Mouse (Mus musculus): Measurements from ENCODE around the gene Bsn.
"Not testable (repeated sequence)": the region's sequence is repeated elsewhere in the genome, so short reads cannot be mapped to it uniquely, and the experiment has no call there.

The Bsn gene

GRCm38 (mm10) chr9:108150486-108150885 is 39.7 kb downstream of the Bsn start:
- in situ Hi-C loops (cut with MboI, MseI), result no loop called here

GRCm38 (mm10) chr9:108149817-108150216 is 40.4 kb downstream of the Bsn start:
- in situ Hi-C loops (cut with MboI, MseI), result no loop called here

GRCm38 (mm10) chr9:108147606-108148005 is 42.6 kb downstream of the Bsn start:
- in situ Hi-C loops (cut with MboI, MseI), result no loop called here

- in situ Hi-C loops (cut with MboI, MseI), result no loop called here
These were observed 43.7 kb downstream of the Bsn start for GRCm38 (mm10) chr9:108146451-108146850.

GRCm38 (mm10) chr9:108145740-108146139 is 44.4 kb downstream of the Bsn start:
- in situ Hi-C loops (cut with MboI, MseI), result no loop called here

- in situ Hi-C loops (cut with MboI, MseI), result no loop called here
These were observed 45.6 kb downstream of the Bsn start for GRCm38 (mm10) chr9:108144371-108145270.

- in situ Hi-C loops (cut with MboI, MseI), result no loop called here
These were observed 46.7 kb downstream of the Bsn start for GRCm38 (mm10) chr9:108143470-108143869.

- in situ Hi-C loops (cut with MboI, MseI), result no loop called here
These were observed 48.8 kb downstream of the Bsn start for GRCm38 (mm10) chr9:108141387-108141786.

- in situ Hi-C loops (cut with MboI, MseI), result no loop called here
These were observed 50.1 kb downstream of the Bsn start for GRCm38 (mm10) chr9:108139963-108140695.

- in situ Hi-C loops (cut with MboI, MseI), result no loop called here
These were observed 50.8 kb downstream of the Bsn start for GRCm38 (mm10) chr9:108139169-108139962.

GRCm38 (mm10) chr9:108138118-108138517 is 52.1 kb downstream of the Bsn start:
- in situ Hi-C loops (cut with MboI, MseI), result no loop called here

- in situ Hi-C loops (cut with MboI, MseI), result no loop called here
These were observed 52.7 kb downstream of the Bsn start for GRCm38 (mm10) chr9:108137523-108137922.

GRCm38 (mm10) chr9:108136930-108137462 is 53.2 kb downstream of the Bsn start:
- in situ Hi-C loops (cut with MboI, MseI), result no loop called here

GRCm38 (mm10) chr9:108136225-108136624 is 54.0 kb downstream of the Bsn start:
- in situ Hi-C loops (cut with MboI, MseI), result no loop called here

GRCm38 (mm10) chr9:108135679-108136078 is 54.5 kb downstream of the Bsn start:
- in situ Hi-C loops (cut with MboI, MseI), result not testable (repeated sequence)

- in situ Hi-C loops (cut with MboI, MseI), result no loop called here
These were observed 56.7 kb downstream of the Bsn start for GRCm38 (mm10) chr9:108133478-108133877.

- in situ Hi-C loops (cut with MboI, MseI), result no loop called here
These were observed 57.8 kb downstream of the Bsn start for GRCm38 (mm10) chr9:108132373-108132772.

- in situ Hi-C loops (cut with MboI, MseI), result no loop called here
These were observed 58.7 kb downstream of the Bsn start for GRCm38 (mm10) chr9:108131502-108131901.

- in situ Hi-C loops (cut with MboI, MseI), result no loop called here
These were observed 60.9 kb downstream of the Bsn start for GRCm38 (mm10) chr9:108129042-108129948.

- in situ Hi-C loops (cut with MboI, MseI), result no loop called here
These were observed 61.9 kb downstream of the Bsn start for GRCm38 (mm10) chr9:108128248-108128647.

Measured in T-helper 1 cell (primary cell).